Comparison of ENCODE assay signal across 15 mouse cellular contexts in the genomic region with DNA sequence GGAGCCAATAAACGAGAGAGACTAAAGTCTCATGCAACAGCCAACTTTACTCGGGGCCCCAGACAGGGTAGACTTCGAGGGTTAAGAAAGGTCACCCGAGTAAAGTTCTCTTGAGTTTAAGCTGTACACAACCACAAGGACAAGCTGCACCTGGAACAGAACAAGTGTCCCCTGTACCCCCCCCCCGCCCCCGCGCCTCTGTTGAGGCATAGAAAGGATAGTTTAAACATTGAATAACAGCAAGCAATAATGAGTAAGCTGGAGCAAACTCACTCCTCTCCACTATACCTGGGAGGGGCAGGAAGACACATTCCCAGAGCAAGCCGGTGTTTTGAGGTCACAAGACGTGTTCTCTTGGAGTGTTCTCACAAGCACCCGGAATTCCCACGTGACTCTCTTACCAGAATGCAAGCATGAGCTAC. TPM values are rescaled to one million over a fixed set of nuclear protein-coding genes. Genes with fewer than 3 reads are reported as not detected.
DNase-seq lines count a peak whose midpoint lies in the region; ATAC-seq and TF ChIP-seq lines count a peak whose summit lies in the region.
"Had no signal": no experiment of that assay in that cellular context is flagged by ENCODE, and none has a peak within 500 bp of the region (broad histone marks: within the 10 kb centered on the region; RNA-seq: fewer than 3 reads in every experiment).

No protein-coding gene starts in this region.

- no peak overlapping the region for H3K9ac ChIP-seq in liver, embryonic 11.5 days (ENCODE audit: low read depth, low read length)
- H3K9ac ChIP-seq in kidney, postnatal 0 days (ENCODE audit: low read depth, low read length), result no peak overlapping the region
- H3K9ac ChIP-seq: forebrain, embryonic 15.5 days; hindbrain, embryonic 12.5 days; neural tube, embryonic 15.5 days had no signal

- ATAC-seq in liver, embryonic 11.5 days (replicated peaks; ENCODE audit: low FRiP score), result no peak
- peak; percentile 86 for ATAC-seq in kidney, postnatal 0 days (replicated peaks; ENCODE audit: low FRiP score, low read depth)
- ATAC-seq: forebrain, embryonic 15.5 days had no signal

- H3K36me3 ChIP-seq in liver, embryonic 11.5 days (ENCODE audit: control insufficient read depth, insufficient read depth, low read length), result 0 out of 2 replicates have a peak, but pooled peaks cover 2% of the 10 kb centered on the region
- H3K36me3 ChIP-seq in kidney, postnatal 0 days (ENCODE audit: insufficient read depth, low read length), result no peaks in the 10 kb centered on the region

- no peak overlapping the region for H3K4me2 ChIP-seq in liver, embryonic 11.5 days
- no peak overlapping the region for H3K4me2 ChIP-seq in kidney, postnatal 0 days (ENCODE audit: low read length)
- H3K4me2 ChIP-seq: forebrain, embryonic 15.5 days; hindbrain, embryonic 12.5 days; neural tube, embryonic 15.5 days had no signal

- no peak for TF ChIP-seq CTCF in kidney, postnatal 0 days (IDR thresholded peaks at IDR 0.05; ENCODE audit: low read depth)
- TF ChIP-seq CTCF in lung, adult 2 months (IDR thresholded peaks at IDR 0.05; ENCODE audit: insufficient read depth, low read length), result no peak

- no peaks in the 10 kb centered on the region for H3K4me1 ChIP-seq in liver, embryonic 11.5 days (replicated peaks; ENCODE audit: control insufficient read depth, insufficient read depth, low read length)
- no peaks in the 10 kb centered on the region for H3K4me1 ChIP-seq in kidney, postnatal 0 days (replicated peaks; ENCODE audit: insufficient read depth, low read length)
- H3K4me1 ChIP-seq in lung, adult 2 months (ENCODE audit: control insufficient read depth, insufficient read depth, low read length), result no peaks in the 10 kb centered on the region
- H3K4me1 ChIP-seq: forebrain, embryonic 15.5 days; hindbrain, embryonic 12.5 days; neural tube, embryonic 15.5 days had no signal

- no peaks in the 10 kb centered on the region for H3K9me3 ChIP-seq in liver, embryonic 11.5 days (ENCODE audit: control insufficient read depth, low read length)
- H3K9me3 ChIP-seq in kidney, postnatal 0 days (replicated peaks; ENCODE audit: low read length), result no peaks in the 10 kb centered on the region
- H3K9me3 ChIP-seq: forebrain, embryonic 15.5 days; hindbrain, embryonic 12.5 days; neural tube, embryonic 15.5 days had no signal

- H3K27me3 ChIP-seq in liver, embryonic 11.5 days (replicated peaks; ENCODE audit: control insufficient read depth, insufficient read depth, low read length), result no peaks in the 10 kb centered on the region
- no peaks in the 10 kb centered on the region for H3K27me3 ChIP-seq in kidney, postnatal 0 days (ENCODE audit: insufficient read depth, low read length)
- H3K27me3 ChIP-seq: forebrain, embryonic 15.5 days; hindbrain, embryonic 12.5 days; neural tube, embryonic 15.5 days had no signal

- WGBS in liver, embryonic 11.5 days, result 79% methylated on average over 11 of the region's 11 CpGs
- 70% methylated on average over 11 of the region's 11 CpGs for WGBS in kidney, postnatal 0 days
- WGBS in lung, adult 2 months, result 57% methylated on average over 11 of the region's 11 CpGs

- no peak for TF ChIP-seq POLR2A in lung, adult 2 months (IDR thresholded peaks at IDR 0.05; ENCODE audit: borderline replicate concordance, extremely low read depth, low read depth, low read length)

- H3K4me3 ChIP-seq in liver, embryonic 11.5 days (ENCODE audit: low read depth, low read length), result no peak overlapping the region
- no peak overlapping the region for H3K4me3 ChIP-seq in kidney, postnatal 0 days (replicated peaks; ENCODE audit: low read depth, low read length)
- H3K4me3 ChIP-seq in lung, adult 2 months (replicated peaks; ENCODE audit: extremely low read depth, low read depth, low read length), result no peak overlapping the region
- H3K4me3 ChIP-seq: forebrain, embryonic 15.5 days; heart, adult 2 months; hindbrain, embryonic 12.5 days; neural tube, embryonic 15.5 days had no signal

- peak overlapping the region; percentile 52; the same call in 1 of the 2 replicates for H3K27ac ChIP-seq in liver, embryonic 11.5 days (ENCODE audit: low read depth, low read length)
- H3K27ac ChIP-seq in kidney, postnatal 0 days, result peak overlapping the region; percentile 36; the same call in 1 of the 2 replicates
- H3K27ac ChIP-seq: forebrain, embryonic 15.5 days; heart, adult 2 months; hindbrain, embryonic 12.5 days; neural tube, embryonic 15.5 days had no signal

- no peak for DNase-seq in liver, embryonic 11.5 days (ENCODE audit: low spot score)
- DNase-seq in liver, result no peak
- DNase-seq in kidney, postnatal 0 days (ENCODE audit: low spot score), result peak; percentile 12
- peak; percentile 42 for DNase-seq in lung, adult 2 months
- no peak for DNase-seq in thymus, postnatal 10 days (ENCODE audit: low spot score in 2 of 2)
- no peak for DNase-seq in embryo, embryonic 10 days (ENCODE audit: low spot score)
- no peak for DNase-seq in urinary bladder, postnatal 36 days (ENCODE audit: low spot score in 2 of 2)
- no peak for DNase-seq in testis, postnatal 10 days (ENCODE audit: low spot score)
- DNase-seq: cerebellum, postnatal 10 days; heart, adult 2 months; right cerebral cortex, postnatal 4 days; thymus, adult 2 months had no signal

RNA-seq across cellular contexts. Expression of gene Alg12, which starts 19.2 kb away (rescaled TPM):
- polyA plus RNA-seq in liver, embryonic 11.5 days (2014; fragmentation: Nextera tagmentation; extraction: Ambion mirVana), result 13.9 and 14.2 TPM in 2 replicates
- polyA plus RNA-seq in kidney, postnatal 0 days (2015; fragmentation: Nextera tagmentation; extraction: Ambion mirVana), result 9.8 and 11.2 TPM in 2 replicates
- polyA plus RNA-seq in lung, adult 2 months (2012; rRNA removed), result 16.4 and 16.7 TPM in 2 replicates

RNA-seq across cellular contexts. Expression of gene Creld2, which starts 19.5 kb away (rescaled TPM):
- 107 and 109 TPM in 2 replicates for polyA plus RNA-seq in liver, embryonic 11.5 days (2014; fragmentation: Nextera tagmentation; extraction: Ambion mirVana)
- polyA plus RNA-seq in kidney, postnatal 0 days (2015; fragmentation: Nextera tagmentation; extraction: Ambion mirVana), result 79.0 and 89.8 TPM in 2 replicates
- 34.1 and 37.5 TPM in 2 replicates for polyA plus RNA-seq in lung, adult 2 months (2012; rRNA removed)

RNA-seq across cellular contexts. Expression of gene Zbed4, which starts 48.5 kb away (rescaled TPM):
- 26.4 and 31.9 TPM in 2 replicates for polyA plus RNA-seq in liver, embryonic 11.5 days (2014; fragmentation: Nextera tagmentation; extraction: Ambion mirVana)
- polyA plus RNA-seq in kidney, postnatal 0 days (2015; fragmentation: Nextera tagmentation; extraction: Ambion mirVana), result 11.8 and 13.3 TPM in 2 replicates
- 3.1 and 4.2 TPM in 2 replicates for polyA plus RNA-seq in lung, adult 2 months (2012; rRNA removed)

Comparison
In these comparisons a context has a peak if more than half of its experiments do, and no peak if none do; other contexts are left out.
1. DNase-seq: peak in kidney, postnatal 0 days (single experiment) and lung, adult 2 months (single experiment); none in liver, embryonic 11.5 days (single experiment), liver (single experiment), thymus, postnatal 10 days (0 of 2), embryo, embryonic 10 days (single experiment), urinary bladder, postnatal 36 days (0 of 2) and testis, postnatal 10 days (single experiment).